In the genomic region with DNA sequence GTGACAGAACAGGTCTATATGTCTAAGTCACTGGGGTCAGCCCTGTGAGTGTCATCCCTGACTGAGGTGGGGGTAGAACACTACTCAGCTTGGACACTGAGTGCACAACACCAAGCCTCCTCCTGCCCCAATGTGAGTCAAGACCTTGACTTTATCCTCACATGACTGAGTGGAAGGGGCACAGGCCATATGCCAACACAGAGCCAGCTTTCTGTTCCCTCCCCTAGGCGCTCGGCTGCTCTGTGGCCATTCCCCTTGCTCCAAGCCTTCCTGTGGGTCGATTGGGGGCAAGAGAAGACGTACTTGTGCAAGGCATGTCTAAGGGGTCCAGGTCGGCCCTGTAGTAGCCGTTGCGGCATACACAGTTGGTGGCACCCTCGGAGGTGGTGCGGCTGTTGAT, we compare ENCODE assay signal across 10 mouse cellular contexts.
"Had no signal": no experiment of that assay in that cellular context is flagged by ENCODE, and none has a peak within 500 bp of the region (broad histone marks: within the 10 kb centered on the region; RNA-seq: fewer than 3 reads in every experiment).

No protein-coding gene starts in this region.

- DNase-seq: gastrocnemius, adult 2 months; gastrocnemius, postnatal 10 days; gastrocnemius, postnatal 25 days; heart, adult 18-20 months; heart, postnatal 10 days; heart, postnatal 4 days; kidney, adult 18-20 months; kidney, adult 8-10 months; kidney, postnatal 25 days; left cerebral cortex, postnatal 4 days had no signal
